Mouse (Mus musculus) liver, embryonic 14.5 days (tissue): ENCODE data around the gene Focad. TPM values are rescaled to one million over a fixed set of nuclear protein-coding genes. Genes with fewer than 3 reads are reported as not detected.

Experiments used
- ATAC-seq: fragments of 200-750 bp; cut with Nextera tagmentation; 2 replicates; pipeline ENCODE4 v1.8.0; 2017; ENCODE audit warnings: moderate number of reproducible peaks, mild to moderate bottlenecking, moderate library complexity; ENCODE audit not compliant: insufficient read depth
- DNase-seq, 3 experiments: peaks; one replicate each; pipeline ENCODE4 v3.0.0-alpha.2; 2012 to 2013; ENCODE audit warnings: low read depth in 3 of 3, low spot score in 3 of 3
- H3K27ac ChIP-seq: fragments of 300-500 bp; sonication (generic); 2 replicates; pipeline ENCODE4 v1.5.1; 2014; ENCODE audit warnings: moderate library complexity, mild to moderate bottlenecking, control low read depth, inconsistent platforms
- H3K27me3 ChIP-seq: fragments of 300-500 bp; sonication (generic); 2 replicates; pipeline ENCODE4 v1.6.1; 2014; ENCODE audit warnings: mild to moderate bottlenecking, low read length, moderate library complexity; ENCODE audit not compliant: control insufficient read depth, insufficient read depth
- H3K36me3 ChIP-seq: fragments of 300-500 bp; sonication (generic); replicated peaks from 2 replicates; pipeline ENCODE4 v1.6.1; 2014; ENCODE audit warnings: low read depth; ENCODE audit not compliant: control insufficient read depth, insufficient read depth
- H3K4me1 ChIP-seq, 2 experiments: fragments of 200-500 bp in 1 of 2; fragments of 300-500 bp in 1 of 2; sonication (generic) in 1 of 2; replicated peaks; 2 replicates each; pipeline ENCODE4 v1.6.1; 2012 to 2014; ENCODE audit warnings: antibody characterized with exemption in 1 of 2, inconsistent platforms in 1 of 2, low read length in 1 of 2; ENCODE audit not compliant: control insufficient read depth in 2 of 2, insufficient read depth in 2 of 2
- H3K4me2 ChIP-seq: fragments of 300-500 bp; sonication (generic); 2 replicates; pipeline ENCODE4 v1.6.1; 2014; ENCODE audit warnings: low read depth, mild to moderate bottlenecking, control low read depth, moderate library complexity
- H3K4me3 ChIP-seq, 2 experiments: fragments of 200-500 bp in 1 of 2; fragments of 300-500 bp in 1 of 2; sonication (generic) in 1 of 2; 2 replicates each; pipeline ENCODE4 v1.5.1; 2012 to 2014; ENCODE audit warnings: low read depth in 2 of 2, low read length in 2 of 2, mild to moderate bottlenecking in 2 of 2, control low read depth in 1 of 2, inconsistent platforms in 1 of 2, moderate library complexity in 1 of 2; ENCODE audit not compliant: insufficient read depth in 1 of 2
- H3K9ac ChIP-seq: fragments of 300-500 bp; sonication (generic); replicated peaks from 2 replicates; pipeline ENCODE4 v1.6.1; 2014; ENCODE audit warnings: mild to moderate bottlenecking, control low read depth, moderate library complexity
- H3K9me3 ChIP-seq: fragments of 300-500 bp; sonication (generic); 2 replicates; pipeline ENCODE4 v1.6.1; 2016; ENCODE audit warnings: low read length, mixed read lengths; ENCODE audit not compliant: control insufficient read depth
- CTCF ChIP-seq: IDR thresholded peaks from 2 replicates; pipeline ENCODE4 v1.5.1; 2016; ENCODE audit warnings: antibody characterized with exemption, low read depth, control low read depth
- EP300 ChIP-seq: IDR thresholded peaks from 2 replicates; pipeline ENCODE4 v1.6.1; 2016; ENCODE audit warnings: antibody characterized with exemption, low read depth
- WGBS: fragments of 180-500 bp; shearing (Covaris S2); extraction: QIAGEN DNeasy Blood & Tissue Kit; methylation state at CpG from one replicate; pipeline ENCODE4 v1.1.7; 2014; ENCODE audit not compliant: insufficient replicate concordance; 5-methylcytosine and 5-hydroxymethylcytosine counted together
- polyA plus RNA-seq, 2 experiments: library from polyadenylated mRNA; depleted of rRNA in 1 of 2; stranded (reverse) in 1 of 2; unstranded in 1 of 2; fragments of >200 nt; fragmentation: Nextera tagmentation in 1 of 2; extraction: Ambion mirVana in 1 of 2; gene quantifications; 2 replicates each; pipeline versions ENCODE4 v1.2.1 to v1.2.3; 2012 to 2014

Focad gene
- polyA plus RNA-seq, 2 experiments = 5.2 to 8.9 TPM

DNA sequence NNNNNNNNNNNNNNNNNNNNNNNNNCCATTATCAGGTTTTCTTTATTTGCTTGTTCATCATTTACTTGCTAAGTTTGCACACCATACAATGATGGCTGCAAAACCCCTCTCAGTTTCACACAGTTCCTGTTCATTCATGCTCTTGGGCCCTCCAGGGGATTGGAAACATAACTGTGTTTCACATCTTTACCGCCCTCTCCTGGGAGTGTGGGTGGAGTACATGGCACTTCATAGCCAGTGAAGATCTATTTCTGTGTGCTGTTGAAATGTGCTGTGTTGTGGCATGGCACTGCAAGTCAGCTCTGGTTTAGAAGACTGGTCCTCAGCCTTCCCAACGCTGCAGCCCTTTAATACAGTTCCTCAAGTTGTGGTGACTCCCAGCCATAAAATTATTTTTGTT is 262.2 kb downstream of the Focad start:
- Histone ChIP-seq H3K4me2 (no peak overlapping the region), H3K4me3 (no peak overlapping the region), H3K4me1 (no peaks in the 10 kb centered on the region), H3K27me3 (no peaks in the 10 kb centered on the region), H3K36me3 (no peaks in the 10 kb centered on the region), H3K9ac (no peak overlapping the region), H3K27ac (no peak overlapping the region), H3K9me3 (no peaks in the 10 kb centered on the region)
- ATAC-seq (no peak), DNase-seq (no peak)
- TF ChIP-seq CTCF = peak; percentile 33
- no peak for TF ChIP-seq EP300
- 63% methylated on average over 2 of the region's 2 CpGs for WGBS

- no peaks in the 10 kb centered on the region for H3K9me3 ChIP-seq
- TF ChIP-seq CTCF (no peak), EP300 (no peak)
- WGBS = 67% methylated on average over 3 of the region's 3 CpGs
- DNase-seq (no peak), ATAC-seq (no peak)
- H3K4me1 ChIP-seq = no peaks in the 10 kb centered on the region
- no peak overlapping the region for H3K27ac ChIP-seq
- H3K4me2 ChIP-seq = no peak overlapping the region
- no peak overlapping the region for H3K4me3 ChIP-seq
- no peak overlapping the region for H3K9ac ChIP-seq
- no peaks in the 10 kb centered on the region for H3K36me3 ChIP-seq
- no peaks in the 10 kb centered on the region for H3K27me3 ChIP-seq
These were observed 263.0 kb downstream of the Focad start for GRCm38 (mm10) chr4:88357431-88357830.

GRCm38 (mm10) chr4:88369951-88370350 is 275.5 kb downstream of the Focad start:
- no peak overlapping the region for H3K27ac ChIP-seq
- WGBS = 77% methylated on average over 6 of the region's 6 CpGs
- no peaks in the 10 kb centered on the region for H3K9me3 ChIP-seq
- ATAC-seq (no peak), DNase-seq (no peak)
- H3K9ac ChIP-seq = no peak overlapping the region
- no peak overlapping the region for H3K4me2 ChIP-seq
- no peak overlapping the region for H3K4me3 ChIP-seq
- TF ChIP-seq CTCF (no peak), EP300 (no peak)
- no peaks in the 10 kb centered on the region for H3K36me3 ChIP-seq
- no peaks in the 10 kb centered on the region for H3K27me3 ChIP-seq
- H3K4me1 ChIP-seq = no peaks in the 10 kb centered on the region

GRCm38 (mm10) chr4:88370819-88371218 is 276.4 kb downstream of the Focad start:
- Histone ChIP-seq H3K9me3 (no peaks in the 10 kb centered on the region), H3K4me1 (no peaks in the 10 kb centered on the region), H3K27ac (no peak overlapping the region), H3K36me3 (no peaks in the 10 kb centered on the region), H3K4me3 (no peak overlapping the region), H3K27me3 (no peaks in the 10 kb centered on the region), H3K4me2 (no peak overlapping the region), H3K9ac (no peak overlapping the region)
- DNase-seq = no peak
- 78% methylated on average over 8 of the region's 8 CpGs for WGBS
- no peak for TF ChIP-seq EP300
- no peak for TF ChIP-seq CTCF
- ATAC-seq = no peak

DNA sequence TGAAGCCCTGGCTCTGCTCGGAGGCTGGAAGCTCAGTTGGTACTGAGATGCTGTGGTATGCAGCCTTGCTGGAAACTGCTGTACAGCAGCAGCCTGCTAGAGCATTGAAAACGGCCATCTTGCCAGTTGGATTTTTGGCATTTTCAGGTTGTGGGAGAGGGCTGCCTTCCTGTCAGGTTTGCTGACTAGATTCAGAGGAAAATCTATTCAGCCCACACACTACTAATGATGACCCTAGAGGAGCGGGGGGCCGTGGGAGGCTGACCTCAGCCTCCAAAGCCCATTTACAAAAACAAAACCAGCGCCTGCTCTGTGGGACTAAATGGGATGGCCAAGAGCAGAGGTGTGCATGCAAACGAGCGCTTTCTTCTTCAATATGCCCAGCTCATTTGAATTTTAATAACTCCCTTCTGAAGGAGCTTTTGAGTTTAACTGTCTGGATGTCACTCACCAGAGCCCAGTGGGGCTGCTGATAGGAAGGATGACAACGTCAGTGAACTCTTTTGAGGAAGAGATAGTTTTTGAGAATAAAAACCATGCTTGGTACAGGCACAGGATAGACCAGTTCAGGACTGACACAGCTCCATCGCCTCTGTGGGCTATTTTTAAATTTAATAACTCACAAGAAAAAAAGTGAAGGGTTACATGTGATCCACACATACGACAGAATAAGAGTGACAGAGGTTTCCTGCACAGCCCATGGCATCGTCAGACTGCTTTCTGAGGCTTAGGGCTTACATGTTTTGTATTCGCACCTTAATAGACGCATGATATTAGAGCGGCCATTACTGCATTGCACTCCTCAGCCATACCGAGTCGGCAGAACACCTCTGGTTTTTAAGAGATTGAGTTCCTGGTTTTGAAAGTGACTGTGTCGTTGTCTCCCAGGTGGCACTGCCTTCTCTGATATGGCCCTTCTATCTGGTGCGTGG is 278.1 kb downstream of the Focad start:
- H3K4me2 ChIP-seq = no peak overlapping the region
- H3K4me3 ChIP-seq = no peak overlapping the region
- 77% methylated on average over 18 of the region's 18 CpGs for WGBS
- no peak overlapping the region for H3K9ac ChIP-seq
- DNase-seq (no peak), ATAC-seq (no peak)
- H3K27me3 ChIP-seq = no peaks in the 10 kb centered on the region
- H3K36me3 ChIP-seq = no peaks in the 10 kb centered on the region
- H3K4me1 ChIP-seq = no peaks in the 10 kb centered on the region
- H3K9me3 ChIP-seq = no peaks in the 10 kb centered on the region
- no peak overlapping the region for H3K27ac ChIP-seq
- TF ChIP-seq EP300 (no peak), CTCF (no peak)
